In genomic region chr19:14873986-14874385, GRCm38 (mm10) we compare ENCODE assay signal across 22 mouse cellular contexts.
"Had no signal": no experiment of that assay in that cellular context is flagged by ENCODE, and none has a peak within 500 bp of the region (broad histone marks: within the 10 kb centered on the region; RNA-seq: fewer than 3 reads in every experiment).

No protein-coding gene starts in this region.

- H3K9me3 ChIP-seq: lung, embryonic 15.5 days; megakaryocyte, embryonic 14.5 days; midbrain, embryonic 13.5 days; midbrain, embryonic 15.5 days; neural tube, embryonic 13.5 days; neural tube, embryonic 15.5 days had no signal

- H3K4me2 ChIP-seq: lung, embryonic 15.5 days; midbrain, embryonic 11.5 days; midbrain, embryonic 13.5 days; midbrain, embryonic 15.5 days; neural tube, embryonic 13.5 days; neural tube, embryonic 15.5 days had no signal

- H3K4me3 ChIP-seq: lung, embryonic 15.5 days; megakaryocyte, embryonic 14.5 days; midbrain, embryonic 13.5 days; midbrain, embryonic 15.5 days; myocyte; neural tube, embryonic 13.5 days; neural tube, embryonic 15.5 days had no signal

- H3K4me1 ChIP-seq: lung, embryonic 15.5 days; megakaryocyte, embryonic 14.5 days had no signal

- H3K9ac ChIP-seq: liver, postnatal 0 days; lung, embryonic 15.5 days; midbrain, embryonic 13.5 days; midbrain, embryonic 15.5 days; neural tube, embryonic 13.5 days; neural tube, embryonic 15.5 days had no signal

- H3K27ac ChIP-seq: lung, embryonic 15.5 days; macrophage; midbrain, embryonic 13.5 days; midbrain, embryonic 15.5 days; neural tube, embryonic 13.5 days; neural tube, embryonic 15.5 days had no signal

- H3K36me3 ChIP-seq: lung, embryonic 15.5 days; midbrain, embryonic 13.5 days; midbrain, embryonic 15.5 days; neural tube, embryonic 13.5 days; neural tube, embryonic 15.5 days had no signal

- H3K27me3 ChIP-seq: lung, embryonic 15.5 days; megakaryocyte, embryonic 14.5 days; neural tube, embryonic 15.5 days had no signal

- DNase-seq: liver, postnatal 0 days; lung, adult 2 months; lung, postnatal 14 days; lung, postnatal 36 days; retina, postnatal 1 day; right cerebral cortex, adult 18-20 months; right cerebral cortex, postnatal 25 days; right cerebral cortex, postnatal 4 days; spleen, adult 18-20 months; thymus, adult 18-20 months; thymus, postnatal 14 days; thymus, postnatal 4 days had no signal

- ATAC-seq: liver, postnatal 0 days; lung, postnatal 0 days; midbrain, embryonic 13.5 days; midbrain, embryonic 15.5 days had no signal
